Mouse (Mus musculus): ENCODE data around the gene Efhc1.

GRCm38 (mm10) chr1:20926376-20926775, 25.1 kb upstream of the Efhc1 start:
- TF ChIP-seq POLR2A (IDR thresholded peaks at IDR 0.05; ENCODE audit: borderline replicate concordance, low read depth, low read length) (no peak), CTCF (IDR thresholded peaks at IDR 0.05; ENCODE audit: low read depth, low read length) (no peak)
